Mouse (Mus musculus): ENCODE data around the gene Ccr9.
A peak's percentile ranks its signal among the peaks of the same experiment; 100 is the strongest.
"Not testable (repeated sequence)": the region's sequence is repeated elsewhere in the genome, so short reads cannot be mapped to it uniquely, and the experiment has no call there.

Gene Ccr9

GRCm38 (mm10) chr9:123678327-123679105 is at the start of gene Ccr9, which contains the start of gene Slc6a20a:
Ccr9 (plus strand) TSS chr9:123678439.
Slc6a20a (minus strand) TSS chr9:123678885.
- no peak for DNase-seq (ENCODE audit: low read depth)

GRCm38 (mm10) chr9:123631666-123632065 is 46.6 kb upstream of the Ccr9 start:
- DNase-seq (ENCODE audit: low read depth) = no peak

DNA sequence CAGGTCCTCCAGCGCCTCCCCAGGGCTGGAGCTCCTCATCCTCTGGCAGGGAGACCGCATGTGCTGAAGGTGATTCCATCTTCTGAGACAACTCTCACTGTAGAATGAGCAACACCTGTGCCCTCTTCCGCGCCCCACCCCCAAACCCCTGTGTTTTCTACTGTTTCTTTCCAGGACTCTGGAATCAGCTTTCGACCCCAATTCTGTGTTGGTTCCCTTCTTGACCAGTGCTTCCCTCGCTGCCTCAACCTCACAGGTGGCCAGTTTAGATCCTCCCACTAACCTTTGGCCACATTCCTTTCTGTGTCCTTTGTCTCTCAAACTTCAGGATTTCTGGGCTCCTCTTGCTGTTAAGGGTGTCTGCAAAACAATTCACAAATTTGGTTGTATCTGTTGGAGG is 46.0 kb upstream of the Ccr9 start, which contains the start of gene Slc6a20b:
Gene Slc6a20b (minus strand): TSS at position 285 of the 400 bp plus-strand sequence.
- no peak for DNase-seq (ENCODE audit: low read depth)

GRCm38 (mm10) chr9:123632993-123633392 is 45.2 kb upstream of the Ccr9 start:
- DNase-seq (ENCODE audit: low read depth) = no peak

DNA sequence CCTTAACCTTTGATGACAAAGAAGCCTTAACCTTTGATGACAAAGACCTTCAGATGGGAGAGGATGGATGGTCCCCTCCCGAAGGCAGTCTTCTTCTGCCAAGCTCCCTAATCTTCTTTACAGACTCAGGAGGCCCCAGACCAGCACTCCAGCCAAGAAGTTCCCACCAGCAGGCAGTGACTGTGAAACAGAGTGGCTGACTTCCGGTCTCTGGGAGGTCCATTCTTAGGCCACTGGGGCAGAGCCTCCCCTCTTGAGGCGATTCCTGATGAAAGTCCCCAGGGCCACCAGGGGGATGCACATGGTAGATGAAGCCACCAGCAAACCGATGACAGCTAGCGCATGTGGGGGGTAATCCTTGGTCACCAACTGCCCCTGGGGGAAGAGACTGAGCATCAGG is 41.5 kb upstream of the Ccr9 start:
- no peak for DNase-seq (ENCODE audit: low read depth)

- no peak for DNase-seq (ENCODE audit: low read depth)
Measured at GRCm38 (mm10) chr9:123638231-123638630, 40.0 kb upstream of the Ccr9 start.

GRCm38 (mm10) chr9:123638668-123639089 is 39.6 kb upstream of the Ccr9 start:
- no peak for DNase-seq (ENCODE audit: low read depth)

DNA sequence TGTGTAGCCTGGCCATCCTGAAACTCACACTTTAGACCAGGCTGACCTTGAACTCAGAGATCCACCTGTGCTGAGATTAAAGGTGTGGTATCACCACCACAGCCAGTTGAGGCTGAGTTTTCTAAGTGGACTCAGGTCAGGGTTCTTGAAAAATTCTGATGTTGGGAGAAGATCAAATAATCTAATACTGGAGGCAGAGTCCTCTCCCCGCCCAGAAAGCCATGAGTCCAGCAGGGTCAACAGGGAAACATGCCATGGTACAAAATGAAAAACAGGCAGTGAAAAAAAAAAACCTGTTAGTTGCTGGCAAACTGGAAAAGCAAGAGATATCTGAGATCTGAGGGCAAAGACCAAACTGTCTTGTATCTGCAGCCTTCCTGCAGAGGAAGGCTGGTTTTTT is 38.1 kb upstream of the Ccr9 start:
- DNase-seq (ENCODE audit: low read depth) = no peak

GRCm38 (mm10) chr9:123649785-123650511 is 28.3 kb upstream of the Ccr9 start:
- DNase-seq (ENCODE audit: low read depth) = no peak

GRCm38 (mm10) chr9:123651369-123651768 is 26.9 kb upstream of the Ccr9 start:
- DNase-seq (ENCODE audit: low read depth) = no peak

DNA sequence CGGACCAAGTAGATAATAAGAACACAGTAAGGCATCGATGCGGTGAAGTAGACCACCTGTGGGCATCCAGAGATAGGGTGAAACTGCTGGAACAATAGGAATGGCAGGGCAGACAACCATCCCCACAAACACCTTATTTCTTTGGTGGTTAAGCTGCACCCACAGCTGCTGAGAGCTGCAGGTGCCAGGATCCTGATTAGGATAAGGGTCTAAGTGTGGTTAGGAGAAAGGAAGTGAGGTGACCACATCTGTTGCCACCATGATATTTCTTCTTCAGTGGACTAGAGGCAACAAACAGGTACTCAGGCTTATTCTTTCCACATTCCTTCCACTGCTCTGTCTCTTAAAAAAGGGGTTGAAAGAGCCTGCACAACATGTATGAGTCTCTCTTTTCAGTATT is 20.8 kb upstream of the Ccr9 start:
- DNase-seq (ENCODE audit: low read depth) = no peak

DNA sequence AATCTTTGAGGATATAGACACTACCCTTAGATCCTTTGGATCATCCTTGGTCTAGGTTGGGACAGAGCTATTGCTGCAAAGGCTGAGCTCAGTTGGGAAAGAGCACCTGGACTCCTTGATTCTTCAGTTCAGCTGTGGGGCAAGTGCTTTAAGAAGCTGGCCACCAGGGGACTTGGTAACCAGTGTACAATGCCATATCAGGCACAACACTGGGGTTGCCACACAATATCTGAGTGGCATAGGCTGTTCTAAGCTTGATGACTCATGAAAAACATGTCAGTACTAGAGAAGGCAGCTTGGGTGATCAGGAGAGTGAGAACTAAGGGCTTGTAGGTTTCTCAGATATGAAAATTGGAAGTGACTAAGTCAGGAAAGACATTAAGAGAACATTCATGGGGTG is 19.3 kb upstream of the Ccr9 start:
- no peak for DNase-seq (ENCODE audit: low read depth)

GRCm38 (mm10) chr9:123659986-123660676 is 18.1 kb upstream of the Ccr9 start:
- DNase-seq (ENCODE audit: low read depth) = not testable (repeated sequence)

DNA sequence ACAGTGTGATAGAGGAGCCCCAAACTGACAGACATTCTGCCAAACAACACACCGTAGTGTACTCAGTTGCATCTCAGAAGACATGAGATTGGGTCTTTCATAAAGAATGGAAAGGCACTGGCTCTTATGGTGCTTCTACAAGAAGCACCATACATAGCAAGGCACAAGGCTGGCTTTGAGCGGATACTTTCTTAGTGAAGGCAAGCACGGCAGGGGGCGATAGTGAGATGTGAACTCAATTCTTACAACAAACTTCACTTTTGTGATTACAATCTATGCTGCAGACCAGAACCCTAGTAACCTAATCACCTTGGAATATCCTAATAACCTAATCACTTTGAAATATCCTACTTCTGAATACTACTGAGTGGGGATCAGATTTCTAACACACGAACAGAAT is 12.6 kb upstream of the Ccr9 start:
- peak; percentile 53 for DNase-seq (ENCODE audit: low read depth)

DNA sequence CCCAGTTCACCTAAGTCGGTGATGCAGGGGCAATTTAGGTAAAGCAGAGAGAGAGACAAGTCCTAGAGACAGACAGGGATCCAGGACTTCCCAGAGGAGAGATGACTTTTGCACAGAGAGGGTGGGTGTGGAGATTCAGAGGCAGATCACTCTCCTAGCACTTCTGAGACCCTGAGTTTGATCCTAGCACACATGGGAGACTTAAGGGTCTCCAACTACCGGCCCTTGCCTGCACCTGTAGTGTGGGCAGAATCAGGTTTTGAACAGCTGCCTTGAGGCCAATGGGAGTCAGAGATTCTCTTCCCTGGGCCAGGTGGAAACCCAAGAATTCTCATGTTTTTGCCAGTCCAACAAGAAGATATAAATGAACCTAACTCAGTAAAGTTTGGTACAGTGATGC is 959 bp downstream of the Ccr9 start:
- no peak for DNase-seq (ENCODE audit: low read depth)

GRCm38 (mm10) chr9:123683704-123684103 is 5.5 kb downstream of the Ccr9 start:
- no peak for DNase-seq (ENCODE audit: low read depth)

DNA sequence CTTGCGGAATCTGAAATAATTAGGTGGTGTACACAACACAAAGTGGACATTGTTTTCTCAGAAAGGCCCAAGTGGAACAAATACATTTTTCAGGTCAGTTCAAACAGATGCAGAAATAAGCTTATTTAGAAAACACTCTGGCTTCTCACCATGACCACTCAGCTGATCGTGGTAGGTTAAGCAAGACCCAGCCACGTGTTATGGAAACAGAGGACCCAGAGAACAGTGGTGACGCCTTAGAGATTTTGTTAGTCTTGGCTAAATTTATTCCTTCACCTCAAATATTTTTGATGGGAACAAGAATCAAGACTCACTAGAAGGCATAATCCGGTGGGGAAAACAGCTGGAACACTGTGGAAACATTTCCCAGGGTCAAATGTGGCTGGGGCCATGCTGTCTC is 8.0 kb downstream of the Ccr9 start:
- no peak for DNase-seq (ENCODE audit: low read depth)

DNA sequence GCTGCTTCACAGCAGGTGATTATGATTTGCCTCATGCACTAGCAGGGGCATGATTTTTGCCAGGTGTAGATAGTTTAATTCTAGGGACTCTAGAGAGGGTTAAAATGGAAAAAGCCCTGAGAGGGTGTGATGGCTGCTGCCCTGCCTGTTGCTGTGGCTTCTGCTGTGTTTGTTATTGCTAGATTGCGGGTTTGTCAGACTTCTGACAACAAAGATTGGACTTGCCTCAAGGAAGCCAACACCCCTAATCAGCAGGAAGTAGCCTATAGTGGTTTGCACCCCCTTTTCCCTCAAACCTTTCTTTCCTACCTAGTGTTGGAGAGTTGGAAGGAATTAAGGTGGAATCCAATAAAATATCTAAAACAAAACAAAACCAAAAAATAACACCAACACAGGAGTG is 10.0 kb downstream of the Ccr9 start:
- no peak for DNase-seq (ENCODE audit: low read depth)

DNA sequence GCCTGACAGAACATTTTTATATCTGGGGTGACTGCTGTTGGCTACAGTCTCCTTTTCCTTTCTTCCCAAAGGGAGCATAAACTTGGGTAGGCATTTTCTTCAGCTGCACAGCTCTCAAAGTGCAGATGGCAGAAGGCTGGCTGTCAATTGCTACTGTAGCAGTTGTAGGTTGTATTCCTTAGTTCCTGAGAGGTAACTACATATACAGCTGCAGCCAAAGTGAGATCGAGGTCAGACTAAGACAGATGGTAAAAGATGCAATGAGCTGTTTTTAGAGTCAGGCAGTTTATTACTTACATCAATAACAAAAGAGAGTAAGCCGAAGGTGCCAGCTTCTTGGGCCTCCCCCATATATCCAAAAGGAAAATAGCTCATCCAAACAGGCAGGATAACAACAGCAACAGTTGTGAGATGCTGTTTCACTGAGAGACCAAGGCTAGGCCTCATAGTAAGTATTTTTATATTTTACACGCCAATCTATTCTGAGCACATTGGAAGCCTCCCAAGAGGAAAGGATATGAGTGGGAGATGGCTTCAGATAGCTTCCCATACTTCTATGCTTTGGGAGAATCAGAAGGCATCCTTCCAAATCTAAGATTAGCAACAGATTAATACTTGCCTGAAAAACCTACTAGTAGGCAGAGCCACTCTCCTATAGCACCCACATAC is 17.5 kb downstream of the Ccr9 start:
- no peak for DNase-seq (ENCODE audit: low read depth)

DNA sequence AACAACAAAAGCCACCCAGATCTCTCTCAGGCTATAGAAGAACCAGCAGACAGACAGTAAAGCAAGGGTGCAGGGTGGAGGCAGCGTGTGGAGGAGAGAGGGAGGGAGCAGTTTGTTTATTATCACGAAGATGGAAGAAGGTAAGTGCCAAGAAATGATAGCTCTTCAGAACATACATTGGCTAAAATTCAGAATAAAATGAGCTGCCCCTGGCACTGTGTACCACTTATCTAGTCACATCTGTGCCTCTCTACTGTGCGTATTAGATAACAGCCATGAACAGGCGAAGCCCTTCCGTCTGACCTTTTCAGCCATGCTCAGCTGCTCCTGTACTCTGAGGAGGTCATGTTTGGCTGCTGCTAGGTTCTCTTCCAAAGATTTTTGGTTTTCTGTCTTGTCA is 23.6 kb downstream of the Ccr9 start:
- no peak for DNase-seq (ENCODE audit: low read depth)

DNA sequence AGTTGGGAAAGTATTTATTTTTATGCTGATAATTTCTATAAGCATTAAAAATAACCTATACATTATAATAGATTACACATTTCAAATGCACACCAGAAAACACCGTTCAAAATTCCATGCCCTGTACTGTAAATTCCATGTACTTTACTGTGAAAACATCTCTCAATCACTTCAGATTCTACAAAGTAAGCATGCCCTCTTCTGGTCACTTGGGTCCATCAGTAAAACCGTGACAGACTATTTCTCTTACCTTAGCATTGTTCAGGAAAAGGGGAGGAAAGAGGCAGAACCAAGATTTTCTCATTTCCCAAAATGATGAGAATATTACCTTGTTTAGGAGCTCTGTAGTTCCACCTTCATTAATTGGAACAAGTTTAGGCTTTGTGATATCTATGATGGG is 31.0 kb downstream of the Ccr9 start:
- no peak for DNase-seq (ENCODE audit: low read depth)

- no peak for DNase-seq (ENCODE audit: low read depth)
Measured at GRCm38 (mm10) chr9:123713111-123713510, 34.9 kb downstream of the Ccr9 start.

Data from c-Kit-positive CD71-negative TER-119-negative erythroid progenitor cells, embryonic 14.5 days (primary cell).